Mouse (Mus musculus): ENCODE measurements around the gene Gfy.
"Not testable (repeated sequence)": the region's sequence is repeated elsewhere in the genome, so short reads cannot be mapped to it uniquely, and the experiment has no call there.

Gfy gene

GRCm38 (mm10) chr7:45168656-45169055 is 10.7 kb downstream of the Gfy start:
- DNase-seq (ENCODE audit: low read depth, low spot score), result no peak

- DNase-seq (ENCODE audit: low read depth, low spot score), result no peak
Observed at GRCm38 (mm10) chr7:45167761-45168445, 11.5 kb downstream of the Gfy start.

- no peak for DNase-seq (ENCODE audit: low read depth, low spot score)
Observed at GRCm38 (mm10) chr7:45166950-45167401, 12.4 kb downstream of the Gfy start.

GRCm38 (mm10) chr7:45165701-45166100 is 13.7 kb downstream of the Gfy start:
- no peak for DNase-seq (ENCODE audit: low read depth, low spot score)

GRCm38 (mm10) chr7:45164833-45165232 is 14.5 kb downstream of the Gfy start:
- no peak for DNase-seq (ENCODE audit: low read depth, low spot score)

GRCm38 (mm10) chr7:45163735-45164490 is 15.5 kb downstream of the Gfy start, which contains the start of gene Slc17a7:
TSS of gene Slc17a7 (plus strand) at chr7:45163949.
- DNase-seq (ENCODE audit: low read depth, low spot score), result no peak

GRCm38 (mm10) chr7:45162996-45163615 is 16.3 kb downstream of the Gfy start:
- no peak for DNase-seq (ENCODE audit: low read depth, low spot score)

- DNase-seq (ENCODE audit: low read depth, low spot score), result no peak
Observed at GRCm38 (mm10) chr7:45162551-45162950, 16.8 kb downstream of the Gfy start.

- DNase-seq (ENCODE audit: low read depth, low spot score), result peak; percentile 97
Observed at GRCm38 (mm10) chr7:45161612-45162473, 17.5 kb downstream of the Gfy start.

GRCm38 (mm10) chr7:45160866-45161265 is 18.5 kb downstream of the Gfy start:
- no peak for DNase-seq (ENCODE audit: low read depth, low spot score)

GRCm38 (mm10) chr7:45160316-45160800 is 19.0 kb downstream of the Gfy start:
- no peak for DNase-seq (ENCODE audit: low read depth, low spot score)

GRCm38 (mm10) chr7:45158991-45159390 is 20.4 kb downstream of the Gfy start:
- DNase-seq (ENCODE audit: low read depth, low spot score), result no peak

- DNase-seq (ENCODE audit: low read depth, low spot score), result no peak
Observed at GRCm38 (mm10) chr7:45157459-45157858, 21.9 kb downstream of the Gfy start.

GRCm38 (mm10) chr7:45156206-45156605 is 23.2 kb downstream of the Gfy start:
- no peak for DNase-seq (ENCODE audit: low read depth, low spot score)

- peak; percentile 83 for DNase-seq (ENCODE audit: low read depth, low spot score)
Observed at GRCm38 (mm10) chr7:45155590-45155989, 23.8 kb downstream of the Gfy start.

- DNase-seq (ENCODE audit: low read depth, low spot score), result peak; percentile 86
Observed at GRCm38 (mm10) chr7:45154993-45155514, 24.3 kb downstream of the Gfy start.

- DNase-seq (ENCODE audit: low read depth, low spot score), result peak; percentile 94
Observed at GRCm38 (mm10) chr7:45154096-45154992, 25.0 kb downstream of the Gfy start, which contains the start of the genes Pih1d1 and Aldh16a1. TSS of gene Pih1d1 (plus strand) at chr7:45154303. TSS of gene Aldh16a1 (minus strand) at chr7:45154584.

GRCm38 (mm10) chr7:45153586-45153985 is 25.8 kb downstream of the Gfy start:
- no peak for DNase-seq (ENCODE audit: low read depth, low spot score)

GRCm38 (mm10) chr7:45153052-45153451 is 26.3 kb downstream of the Gfy start:
- not testable (repeated sequence) for DNase-seq (ENCODE audit: low read depth, low spot score)

- no peak for DNase-seq (ENCODE audit: low read depth, low spot score)
Observed at GRCm38 (mm10) chr7:45151303-45151702, 28.1 kb downstream of the Gfy start.

All from ES-CJ7 (cell line).